Mouse (Mus musculus): Measurements from ENCODE around the gene Aldh4a1.

- TF ChIP-seq CTCF (IDR thresholded peaks at IDR 0.05; ENCODE audit: extremely low read depth, insufficient read depth, low read length) (no peak), POLR2A (IDR thresholded peaks at IDR 0.05; ENCODE audit: extremely low read depth, insufficient read depth, low read length) (no peak)
These were observed 13.7 kb upstream of the Aldh4a1 start for GRCm38 (mm10) chr4:139608975-139609374.
